Mouse (Mus musculus) ovary, postnatal 36 days (tissue): ENCODE measurements around the gene Selenoo.

Source experiments
- DNase-seq: peaks from one replicate; pipeline ENCODE4 v3.0.0; 2022; ENCODE audit warnings: low spot score, mixed read lengths

Gene Selenoo

DNA sequence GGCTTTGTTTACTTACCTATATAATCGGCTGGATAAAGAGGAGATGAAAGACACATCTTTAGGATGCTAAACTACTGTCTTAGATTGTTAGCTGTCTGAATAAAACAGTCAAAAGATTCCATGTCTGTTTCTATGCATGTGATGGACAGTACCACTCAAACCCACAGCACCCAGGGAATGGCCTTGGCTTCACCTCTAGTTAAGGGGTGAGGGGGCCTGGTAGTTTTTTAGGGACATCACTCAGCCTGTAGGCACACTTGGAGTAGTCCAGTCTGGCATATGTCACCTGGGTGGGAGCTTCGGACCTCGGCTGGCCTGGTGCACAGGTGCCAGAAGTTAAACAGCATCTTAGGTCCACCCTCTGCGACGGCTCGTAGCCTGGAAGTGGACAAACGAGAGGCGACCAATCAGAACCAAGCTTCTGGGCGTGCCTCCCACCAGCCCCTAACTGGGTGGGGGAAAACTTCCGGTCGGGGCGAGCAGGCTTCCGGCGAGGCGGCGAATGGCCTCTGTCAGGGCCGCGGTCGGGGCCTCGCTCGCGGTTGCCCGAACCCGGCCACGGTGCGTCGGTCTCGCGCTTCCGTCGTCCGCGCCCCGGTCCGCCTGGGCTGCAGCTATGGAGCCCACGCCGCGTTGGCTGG lies at the start of gene Selenoo:
TSS of gene Selenoo (plus strand) at position 478 of the 641 bp plus-strand sequence.
- peak; percentile 89 for DNase-seq

- no peak for DNase-seq
These were observed 44.5 kb upstream of the Selenoo start for GRCm38 (mm10) chr15:89044381-89044780.

- no peak for DNase-seq
These were observed 42.5 kb upstream of the Selenoo start for GRCm38 (mm10) chr15:89046356-89046755.

GRCm38 (mm10) chr15:89054666-89055065 lies 34.2 kb upstream of the Selenoo start:
- DNase-seq: no peak

GRCm38 (mm10) chr15:89058736-89059135 lies 30.1 kb upstream of the Selenoo start:
- no peak for DNase-seq

DNA sequence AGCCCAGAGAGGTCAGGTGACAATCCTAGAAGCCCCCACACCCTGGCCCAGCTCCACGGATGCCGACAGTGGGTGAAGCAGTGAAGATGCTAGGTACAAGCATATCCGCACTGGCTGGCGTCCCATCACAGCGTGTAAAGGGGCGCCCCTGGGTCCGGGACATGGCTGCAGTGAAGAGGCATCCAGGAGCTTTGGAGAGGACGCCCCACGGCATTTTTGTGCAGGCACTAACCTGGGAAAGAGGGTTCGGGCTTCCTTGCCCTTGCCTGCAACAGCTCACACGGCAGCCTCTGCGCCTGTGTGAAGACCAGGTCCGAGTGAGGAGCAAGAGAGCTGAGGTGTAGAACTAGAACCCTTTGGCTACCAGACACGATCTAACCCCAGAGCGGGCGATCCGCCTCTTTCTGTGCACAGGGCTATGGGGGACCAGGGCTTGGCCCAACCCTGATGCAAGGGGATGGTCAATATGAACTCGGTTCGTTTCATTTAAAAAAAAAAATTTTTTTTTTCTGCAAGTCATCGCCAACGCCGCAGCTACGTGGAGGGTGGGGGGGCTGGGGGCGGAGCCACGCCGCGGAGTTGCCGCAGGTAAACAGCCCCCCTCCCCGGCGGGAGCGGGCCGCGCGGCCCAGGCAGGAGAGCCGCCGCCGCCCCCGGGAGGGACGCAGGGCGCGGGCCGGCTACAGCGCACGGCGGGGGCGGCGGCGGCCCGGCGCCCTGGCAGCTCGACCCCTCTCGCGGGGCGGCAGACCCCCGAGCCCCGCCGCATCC lies 29.5 kb upstream of the Selenoo start, which contains the start of gene Panx2:
TSS of gene Panx2 (plus strand) at position 574 of the 771 bp plus-strand sequence.
- no peak for DNase-seq

GRCm38 (mm10) chr15:89060032-89060681 lies 28.7 kb upstream of the Selenoo start:
- DNase-seq: peak; percentile 37

DNA sequence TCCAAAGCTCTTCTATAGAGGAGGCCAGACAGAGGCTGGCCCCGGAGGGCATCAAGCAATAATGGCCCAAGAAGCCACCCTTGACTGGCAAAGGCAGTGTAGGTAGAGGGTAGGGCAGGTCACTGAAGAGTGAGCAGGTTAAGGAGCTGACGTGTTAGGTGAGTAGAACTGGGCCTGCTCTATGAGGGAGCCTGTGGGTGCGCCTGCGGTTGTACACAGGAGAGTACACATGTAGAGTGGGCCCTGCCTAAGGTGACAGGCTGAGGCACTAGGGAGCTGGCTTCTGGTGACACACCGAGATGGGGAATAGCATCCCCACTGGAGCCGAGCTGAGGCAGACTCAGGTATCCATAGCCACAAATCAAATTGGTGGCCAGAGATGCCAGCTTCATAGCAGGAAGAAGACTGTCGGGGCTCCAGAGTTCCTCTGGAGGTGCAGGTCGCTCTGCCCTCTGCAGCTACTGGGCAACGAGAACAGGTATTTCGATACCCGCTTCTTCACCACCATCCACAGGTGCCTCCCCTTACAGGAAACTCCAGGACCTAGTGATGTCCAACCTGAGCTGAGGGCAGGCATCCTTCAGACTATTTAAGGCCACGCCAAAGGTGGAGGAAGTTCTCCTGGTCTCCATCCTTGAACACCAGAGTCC lies 27.9 kb upstream of the Selenoo start:
- no peak for DNase-seq

DNA sequence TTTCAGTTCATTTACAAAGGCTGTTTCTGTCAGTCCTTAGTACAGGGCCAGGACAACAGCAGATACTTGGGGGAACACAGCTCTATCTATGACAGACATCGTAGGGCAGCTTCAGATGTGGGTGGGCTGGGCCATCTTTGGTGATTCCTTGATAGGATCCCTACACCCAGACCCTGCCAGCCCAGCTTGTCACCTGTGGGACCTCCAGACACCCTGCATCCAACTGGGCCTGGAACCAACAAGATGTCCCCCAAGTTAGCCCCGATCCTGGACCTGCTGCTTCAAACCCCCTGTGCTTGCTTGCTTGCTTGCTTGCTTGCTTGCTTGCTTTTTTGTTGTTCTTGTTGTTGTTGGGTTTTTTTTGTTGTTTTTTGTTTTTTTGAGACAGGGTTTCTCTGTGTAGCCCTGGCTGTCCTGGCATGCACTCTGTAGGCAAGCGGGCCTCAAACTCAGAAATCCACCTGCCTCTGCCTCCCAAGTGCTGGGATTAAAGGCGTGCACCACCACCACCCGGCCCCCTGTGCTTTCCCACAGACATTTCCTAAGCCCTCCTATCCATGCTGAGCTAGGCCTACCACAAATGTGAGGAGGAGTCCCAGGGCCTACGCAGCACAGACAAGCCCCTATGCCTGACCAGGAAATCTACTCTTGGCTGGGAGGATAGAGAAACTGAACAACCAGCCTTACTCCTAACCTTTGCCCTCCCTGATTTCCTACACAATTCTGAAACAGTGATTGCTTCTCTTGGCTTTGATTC lies 26.9 kb upstream of the Selenoo start:
- DNase-seq: peak; percentile 1

GRCm38 (mm10) chr15:89062518-89062910 lies 26.4 kb upstream of the Selenoo start:
- DNase-seq: peak; percentile 1

GRCm38 (mm10) chr15:89063001-89063400 lies 25.9 kb upstream of the Selenoo start:
- DNase-seq: peak; percentile 0

- DNase-seq: peak; percentile 1
These were observed 25.3 kb upstream of the Selenoo start for GRCm38 (mm10) chr15:89063536-89063935.

GRCm38 (mm10) chr15:89064891-89065290 lies 24.0 kb upstream of the Selenoo start:
- peak; percentile 0 for DNase-seq

DNA sequence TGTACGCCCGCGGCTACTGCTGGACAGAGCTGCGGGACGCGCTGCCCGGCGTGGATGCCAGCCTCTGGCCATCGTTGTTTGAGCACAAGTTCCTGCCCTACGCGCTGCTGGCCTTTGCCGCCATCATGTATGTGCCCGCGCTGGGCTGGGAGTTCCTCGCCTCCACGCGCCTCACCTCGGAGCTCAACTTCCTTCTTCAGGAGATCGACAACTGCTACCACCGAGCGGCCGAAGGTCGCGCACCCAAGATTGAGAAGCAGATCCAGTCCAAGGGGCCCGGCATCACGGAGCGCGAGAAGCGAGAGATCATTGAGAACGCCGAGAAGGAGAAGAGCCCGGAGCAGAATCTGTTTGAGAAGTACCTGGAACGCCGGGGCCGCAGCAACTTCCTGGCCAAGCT lies 21.3 kb upstream of the Selenoo start:
- no peak for DNase-seq

GRCm38 (mm10) chr15:89068226-89068625 lies 20.7 kb upstream of the Selenoo start:
- DNase-seq: no peak

- DNase-seq: no peak
These were observed 19.5 kb upstream of the Selenoo start for GRCm38 (mm10) chr15:89069336-89069840.

DNA sequence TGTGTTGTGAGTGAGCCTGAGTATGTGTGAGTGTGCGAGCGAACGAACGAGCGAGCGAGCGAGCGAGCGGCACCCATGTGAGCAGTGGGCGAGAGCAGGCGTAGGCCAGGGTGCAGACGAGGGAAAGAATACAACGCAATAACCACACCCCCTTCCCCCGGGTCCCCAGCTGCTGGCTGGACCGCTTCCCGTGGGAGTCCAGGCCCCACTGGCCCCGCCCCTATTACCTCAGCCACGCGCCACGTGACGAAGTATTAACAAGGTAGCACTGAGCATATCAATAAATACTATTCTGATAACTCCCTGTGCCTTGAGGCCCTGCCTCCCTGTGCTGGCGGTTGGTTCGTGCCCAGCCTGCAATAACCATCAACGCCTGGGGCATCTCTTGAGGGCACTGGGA lies 18.3 kb upstream of the Selenoo start:
- DNase-seq: no peak

- DNase-seq: no peak
These were observed 14.8 kb upstream of the Selenoo start for GRCm38 (mm10) chr15:89073993-89074603.

DNA sequence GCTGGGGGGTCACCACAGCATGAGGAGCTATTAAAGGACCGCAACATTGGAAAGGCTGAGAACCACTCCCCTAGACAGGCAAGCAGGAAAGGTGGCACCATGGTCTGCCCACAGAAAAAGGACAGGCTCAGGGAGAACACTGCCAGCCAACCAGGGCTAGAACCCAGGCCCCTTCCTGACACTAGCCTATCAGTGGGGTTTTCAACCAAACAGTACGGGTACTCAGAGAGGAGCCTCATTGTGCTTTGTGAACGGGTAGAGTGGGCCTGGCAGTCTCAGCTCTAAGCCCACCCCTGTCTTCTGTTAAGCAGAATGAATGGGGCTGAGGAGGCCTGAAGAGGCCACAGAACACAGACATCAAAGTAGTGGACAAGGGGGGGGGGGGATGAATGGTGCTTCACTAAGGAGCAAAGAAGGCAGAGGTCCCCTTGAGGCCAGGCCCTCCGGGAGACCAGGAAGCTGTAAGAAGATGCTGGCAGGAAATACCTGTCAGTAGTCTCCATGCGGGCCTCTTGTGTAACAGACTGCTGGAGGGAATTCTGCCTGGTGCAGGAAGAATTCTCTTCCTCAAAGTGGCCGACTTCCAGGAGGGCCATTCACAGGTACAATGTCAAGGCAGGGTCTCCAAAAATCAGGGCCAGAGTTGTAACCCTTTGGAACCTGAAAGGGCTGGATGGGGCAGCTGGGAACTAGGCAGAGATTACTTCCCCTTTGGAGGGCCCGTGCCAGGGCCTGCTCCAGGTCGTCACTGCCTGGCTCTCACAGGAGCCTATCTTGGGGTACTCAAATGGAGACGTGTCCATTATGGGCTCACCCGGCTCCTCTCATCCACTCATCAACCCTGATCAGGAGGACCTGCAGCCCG lies 14.0 kb upstream of the Selenoo start, which contains the start of gene Trabd:
TSS of gene Trabd (plus strand) at position 512 of the 865 bp plus-strand sequence.
- no peak for DNase-seq
